Mouse (Mus musculus) urinary bladder, postnatal 14 days (tissue): Measurements from ENCODE around the gene Slc29a2.

Experiments used
- DNase-seq: peaks from one replicate; pipeline ENCODE4 v3.0.0; 2021; ENCODE audit warnings: low spot score

Slc29a2 gene

GRCm38 (mm10) chr19:5058801-5059771, 35.4 kb downstream of the Slc29a2 start:
- DNase-seq, result peak; percentile 60

DNA sequence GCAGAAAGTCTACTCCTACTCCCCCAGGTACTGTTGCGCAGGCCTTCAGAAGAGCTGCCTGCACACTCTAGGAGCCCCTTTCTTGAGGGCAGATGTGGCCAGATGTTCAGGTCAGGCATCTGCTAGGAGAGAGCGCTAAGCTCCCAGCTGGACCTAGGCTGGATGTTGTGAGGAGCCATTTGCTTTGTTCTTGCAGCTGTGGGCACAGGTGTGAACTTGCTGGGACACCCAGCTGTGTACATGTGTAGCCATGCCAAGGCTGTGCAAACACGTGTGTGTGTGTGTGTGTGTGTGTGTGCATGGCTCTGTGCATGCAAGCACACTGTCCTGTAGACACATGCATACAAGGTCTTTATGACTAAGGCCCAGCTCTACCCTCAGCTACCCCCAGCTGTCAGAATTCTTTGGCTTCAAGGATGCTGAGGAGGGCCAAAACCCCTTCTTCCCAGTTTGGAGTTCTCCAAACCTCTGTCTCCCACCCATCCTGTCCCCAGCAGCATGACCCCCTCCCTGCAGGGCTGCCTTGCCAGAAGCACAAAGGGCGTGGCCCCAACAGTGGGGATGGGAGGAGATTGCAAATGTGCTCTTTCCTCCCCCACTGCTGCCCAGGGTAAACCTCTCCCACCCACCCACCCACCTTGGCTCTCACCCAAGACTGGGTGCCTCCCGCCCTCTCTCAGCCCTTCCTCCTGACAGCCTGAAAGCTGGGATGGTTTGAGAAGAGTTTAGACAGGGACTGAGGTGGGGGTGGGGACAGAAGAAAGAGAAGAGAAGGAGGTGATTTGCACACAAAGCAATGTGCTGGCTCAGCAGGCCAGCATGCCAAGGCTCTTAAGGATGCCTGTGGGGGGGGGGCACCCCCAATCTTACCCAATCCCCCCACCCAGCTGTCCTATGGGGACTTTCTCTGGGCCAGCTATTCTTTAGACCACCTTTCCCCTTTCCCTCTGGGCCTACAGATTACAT, 37.0 kb downstream of the Slc29a2 start:
- peak; percentile 70 for DNase-seq

- no peak for DNase-seq
Measured at GRCm38 (mm10) chr19:5062041-5062440, 38.4 kb downstream of the Slc29a2 start.

- DNase-seq, result peak; percentile 73
Measured at GRCm38 (mm10) chr19:5062446-5062845, 38.8 kb downstream of the Slc29a2 start.

DNA sequence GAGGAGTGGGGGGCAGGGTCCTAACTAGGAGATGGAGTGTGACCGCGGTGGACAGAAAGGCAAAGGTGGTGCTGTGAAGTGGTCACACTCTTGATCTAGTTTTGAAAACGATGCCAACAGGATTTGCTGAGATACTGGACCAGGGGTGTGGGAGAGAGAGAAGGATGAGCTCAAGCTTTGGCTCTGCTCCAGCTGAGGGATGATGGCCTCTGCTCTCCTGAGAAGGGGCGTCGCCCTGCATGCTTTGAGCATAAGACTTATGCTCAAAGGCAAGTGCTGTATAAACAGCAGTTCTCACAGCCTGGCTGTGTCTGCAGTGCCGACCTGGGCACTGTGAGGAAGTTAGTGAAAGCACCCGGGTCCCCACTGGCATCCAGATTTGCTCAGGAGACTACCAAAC, 41.4 kb downstream of the Slc29a2 start:
- DNase-seq, result peak; percentile 72

DNA sequence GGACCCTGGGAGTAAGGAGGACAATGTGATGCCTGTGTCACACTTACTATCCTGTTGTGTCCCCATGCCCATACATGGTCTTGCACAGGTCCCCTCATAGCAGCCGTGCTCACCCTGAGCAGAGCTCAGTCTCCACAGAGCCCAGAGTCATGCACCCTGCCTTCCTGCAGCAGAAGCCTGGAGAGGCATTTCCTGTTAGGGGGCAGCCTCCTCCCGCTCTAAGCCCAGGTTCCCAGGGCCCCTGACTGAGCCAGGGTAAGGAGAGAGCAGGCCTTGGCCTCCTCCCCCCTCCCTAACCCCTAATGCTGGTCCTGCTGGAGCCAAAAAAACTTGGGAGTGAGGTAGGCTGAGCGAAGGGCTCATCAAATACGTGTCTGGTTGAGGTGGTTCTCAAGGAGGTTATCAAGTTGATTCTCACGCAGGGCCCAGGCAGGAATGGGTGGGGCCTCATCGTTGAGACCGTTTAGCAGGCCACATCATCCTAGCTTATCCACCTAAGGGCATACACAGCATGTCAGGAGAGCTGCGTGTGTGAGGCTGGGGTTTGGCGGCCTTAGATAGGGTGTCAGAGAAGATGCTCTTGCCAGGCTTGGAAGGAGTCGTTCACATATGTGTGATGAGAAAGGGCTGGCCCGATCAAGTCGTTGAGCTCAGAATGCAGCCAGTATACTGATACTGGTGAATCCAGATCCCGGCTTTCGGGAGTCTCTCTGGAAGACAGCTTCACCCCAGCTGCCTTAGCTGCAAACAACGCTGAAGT, 43.6 kb downstream of the Slc29a2 start:
- no peak for DNase-seq

- peak; percentile 80 for DNase-seq
Measured at GRCm38 (mm10) chr19:5067867-5068569, 44.4 kb downstream of the Slc29a2 start, which contains the start of gene Cd248. Cd248 (plus strand) TSS chr19:5068078.

DNA sequence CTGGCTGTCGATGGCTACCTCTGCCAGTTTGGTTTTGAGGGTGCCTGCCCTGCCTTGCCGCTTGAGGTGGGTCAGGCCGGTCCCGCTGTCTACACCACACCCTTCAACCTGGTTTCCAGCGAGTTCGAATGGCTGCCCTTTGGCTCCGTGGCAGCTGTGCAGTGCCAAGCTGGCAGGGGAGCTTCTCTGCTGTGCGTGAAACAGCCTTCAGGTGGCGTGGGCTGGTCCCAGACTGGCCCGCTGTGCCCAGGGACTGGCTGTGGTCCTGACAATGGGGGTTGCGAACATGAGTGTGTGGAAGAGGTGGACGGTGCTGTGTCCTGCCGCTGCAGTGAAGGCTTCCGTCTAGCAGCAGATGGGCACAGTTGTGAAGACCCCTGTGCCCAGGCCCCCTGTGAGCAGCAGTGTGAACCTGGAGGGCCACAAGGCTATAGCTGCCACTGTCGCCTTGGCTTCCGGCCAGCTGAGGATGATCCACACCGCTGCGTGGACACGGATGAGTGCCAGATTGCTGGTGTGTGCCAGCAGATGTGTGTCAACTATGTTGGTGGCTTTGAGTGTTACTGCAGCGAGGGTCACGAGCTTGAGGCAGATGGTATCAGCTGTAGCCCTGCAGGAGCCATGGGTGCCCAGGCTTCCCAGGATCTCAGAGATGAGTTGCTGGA, 45.0 kb downstream of the Slc29a2 start:
- no peak for DNase-seq

- no peak for DNase-seq
Measured at GRCm38 (mm10) chr19:5069486-5069885, 45.8 kb downstream of the Slc29a2 start.

- DNase-seq, result no peak
Measured at GRCm38 (mm10) chr19:5069978-5070377, 46.3 kb downstream of the Slc29a2 start.

DNA sequence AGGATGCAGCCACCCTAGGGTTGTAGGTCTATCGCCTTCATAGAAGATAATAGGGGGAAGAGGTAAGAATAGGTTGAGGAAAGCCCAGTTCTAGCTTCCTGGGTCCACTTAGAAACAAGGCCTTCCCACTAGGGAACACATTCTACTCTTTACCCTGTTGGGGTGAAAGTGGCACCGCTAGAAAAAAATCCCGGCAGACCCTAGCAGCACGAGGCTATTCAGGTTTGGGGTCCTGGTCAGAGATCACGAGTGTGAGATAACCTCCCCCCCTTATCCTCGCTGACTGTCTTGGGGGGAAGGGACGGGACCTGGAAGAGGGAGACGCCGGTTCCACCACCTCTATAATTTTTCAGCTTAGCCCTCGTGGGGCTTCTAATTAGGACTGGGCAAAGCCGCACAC, 47.4 kb downstream of the Slc29a2 start:
- DNase-seq, result no peak

DNA sequence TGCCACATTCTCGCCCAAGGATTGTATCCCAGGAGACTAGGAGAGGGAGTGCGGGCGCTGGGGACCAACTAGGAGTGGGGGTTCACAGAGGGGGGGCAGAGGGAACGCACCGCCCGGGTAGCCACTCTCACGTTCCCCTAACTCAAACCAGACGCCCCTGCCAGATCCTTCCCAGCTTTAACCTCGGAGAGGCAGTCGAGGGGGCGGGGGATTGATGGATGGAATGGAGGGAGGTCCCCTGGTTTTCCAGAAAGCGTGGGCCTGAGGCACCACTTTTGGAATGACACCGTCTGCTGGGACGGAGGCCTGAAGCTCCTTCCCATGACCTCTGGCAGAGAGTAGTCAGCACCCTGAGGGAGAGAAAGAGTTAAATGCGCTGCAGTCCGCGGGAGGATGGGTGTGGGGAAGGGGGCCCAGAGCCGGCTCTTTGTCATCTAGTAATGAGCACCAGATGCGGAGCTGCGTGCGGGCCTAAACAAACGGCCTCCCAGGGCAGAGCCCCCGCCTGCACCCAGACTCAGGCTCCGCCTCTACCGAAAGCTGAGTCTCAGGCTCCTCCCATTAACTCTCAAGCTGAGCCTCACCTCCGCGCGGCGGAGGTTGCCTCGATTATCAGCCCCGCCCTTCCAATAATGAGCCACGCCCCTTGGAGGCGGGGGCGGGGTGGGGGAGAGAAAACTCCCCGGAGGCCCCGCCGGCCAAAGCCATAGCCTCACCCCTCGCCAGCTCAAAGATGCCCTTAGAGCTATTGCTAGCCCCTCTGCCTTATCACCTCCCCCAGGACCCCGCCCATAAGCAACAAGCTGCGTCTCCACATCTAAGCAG, 48.1 kb downstream of the Slc29a2 start:
- DNase-seq, result peak; percentile 85

GRCm38 (mm10) chr19:5072389-5073019, 48.8 kb downstream of the Slc29a2 start:
- DNase-seq, result no peak

DNA sequence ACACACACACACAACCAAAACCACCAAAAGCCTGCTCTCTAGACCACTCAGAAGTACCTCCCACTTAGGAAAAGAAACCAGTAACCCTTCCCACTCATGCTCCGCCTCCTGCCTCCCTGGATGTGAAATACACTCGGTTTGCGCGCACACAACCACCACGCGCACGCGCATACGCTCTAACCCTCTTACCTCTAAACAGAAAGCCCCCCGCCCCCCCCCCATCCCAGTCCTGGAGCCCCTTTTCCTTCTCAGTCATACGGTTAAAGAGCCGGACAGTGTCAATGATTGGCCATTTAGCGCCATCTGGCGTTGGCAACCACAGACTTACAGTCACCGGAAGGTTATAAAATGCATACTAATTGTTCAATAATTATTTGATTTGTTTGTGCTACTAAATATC, 49.4 kb downstream of the Slc29a2 start:
- peak; percentile 70 for DNase-seq

- no peak for DNase-seq
Measured at GRCm38 (mm10) chr19:5073518-5073917, 49.9 kb downstream of the Slc29a2 start.

DNA sequence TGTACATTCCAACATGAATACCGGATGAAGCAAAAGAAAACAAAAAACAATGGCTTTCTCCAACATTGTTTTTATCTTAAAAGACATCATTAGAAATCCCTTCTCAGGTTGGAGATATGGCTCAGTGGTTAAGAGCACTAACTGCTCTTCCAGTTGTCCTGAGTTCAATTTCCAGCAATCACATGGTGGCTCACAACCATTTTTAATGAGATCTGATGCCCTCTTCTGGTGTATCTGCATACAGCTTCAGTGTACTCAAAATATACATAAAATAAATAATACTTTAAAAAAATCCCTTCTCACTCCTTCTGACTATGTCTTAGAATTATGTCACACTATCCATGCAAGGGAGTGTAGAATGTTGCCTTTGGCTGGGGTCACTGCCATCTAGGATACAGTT, 55.6 kb downstream of the Slc29a2 start:
- no peak for DNase-seq
